Mouse (Mus musculus) liver, postnatal 0 days (tissue): ENCODE results near the gene Wdr59.

ENCODE experiments used
- CTCF ChIP-seq: sonication (generic); IDR thresholded peaks from 2 replicates; pipeline ENCODE4 v1.5.1; 2016; ENCODE audit warnings: antibody characterized with exemption, low read depth
- EP300 ChIP-seq: IDR thresholded peaks from 2 replicates; pipeline ENCODE4 v1.6.1; 2016; ENCODE audit warnings: antibody characterized with exemption, low read depth, mild to moderate bottlenecking

GRCm38 (mm10) chr8:111535491-111535890 lies 13.6 kb upstream of the Wdr59 start:
- no peak for TF ChIP-seq CTCF
- TF ChIP-seq EP300, result no peak
